Mouse (Mus musculus) c-Kit-negative CD71-positive TER-119-positive erythroid progenitor cells, embryonic 14.5 days (primary cell): Measurements from ENCODE around the gene Acsf2.

ENCODE experiments used
- DNase-seq: peaks from one replicate; pipeline ENCODE4 v3.0.0-alpha.2; 2013; ENCODE audit warnings: low read depth, low spot score

The Acsf2 gene

GRCm38 (mm10) chr11:94598437-94599120 lies 3.1 kb downstream of the Acsf2 start:
- no peak for DNase-seq

GRCm38 (mm10) chr11:94597319-94597718 lies 4.4 kb downstream of the Acsf2 start:
- no peak for DNase-seq

- DNase-seq, result peak; percentile 12
Observed at GRCm38 (mm10) chr11:94596311-94596852, 5.3 kb downstream of the Acsf2 start.

- no peak for DNase-seq
Observed at GRCm38 (mm10) chr11:94587511-94587910, 14.2 kb downstream of the Acsf2 start.

GRCm38 (mm10) chr11:94585091-94585490 lies 16.6 kb downstream of the Acsf2 start:
- no peak for DNase-seq

GRCm38 (mm10) chr11:94580111-94580740 lies 21.4 kb downstream of the Acsf2 start:
- DNase-seq, result no peak

GRCm38 (mm10) chr11:94576361-94576760 lies 25.3 kb downstream of the Acsf2 start:
- no peak for DNase-seq

GRCm38 (mm10) chr11:94575036-94575435 lies 26.6 kb downstream of the Acsf2 start:
- DNase-seq, result no peak

- DNase-seq, result no peak
Observed at GRCm38 (mm10) chr11:94574560-94574959, 27.1 kb downstream of the Acsf2 start.

GRCm38 (mm10) chr11:94571850-94572249 lies 29.8 kb downstream of the Acsf2 start:
- DNase-seq, result no peak

- no peak for DNase-seq
Observed at GRCm38 (mm10) chr11:94570612-94571011, 31.1 kb downstream of the Acsf2 start.

- no peak for DNase-seq
Observed at GRCm38 (mm10) chr11:94567326-94567725, 34.3 kb downstream of the Acsf2 start.

GRCm38 (mm10) chr11:94566534-94566933 lies 35.1 kb downstream of the Acsf2 start:
- DNase-seq, result no peak

GRCm38 (mm10) chr11:94565151-94565479 lies 36.6 kb downstream of the Acsf2 start:
- no peak for DNase-seq

- DNase-seq, result no peak
Observed at GRCm38 (mm10) chr11:94564437-94565150, 37.1 kb downstream of the Acsf2 start, which contains the start of gene Chad. TSS of gene Chad (plus strand) at chr11:94565047.

GRCm38 (mm10) chr11:94563821-94564220 lies 37.9 kb downstream of the Acsf2 start:
- no peak for DNase-seq

- no peak for DNase-seq
Observed at GRCm38 (mm10) chr11:94563383-94563782, 38.3 kb downstream of the Acsf2 start.

- no peak for DNase-seq
Observed at GRCm38 (mm10) chr11:94558226-94558625, 43.4 kb downstream of the Acsf2 start.

GRCm38 (mm10) chr11:94550442-94550744 lies 51.3 kb downstream of the Acsf2 start:
- no peak for DNase-seq

GRCm38 (mm10) chr11:94549691-94550441 lies 51.8 kb downstream of the Acsf2 start:
- DNase-seq, result no peak

- DNase-seq, result peak; percentile 75
Observed at GRCm38 (mm10) chr11:94548888-94549690, 52.6 kb downstream of the Acsf2 start, which contains the start of gene Rsad1. TSS of gene Rsad1 (minus strand) at chr11:94549255.
